Comparison of ENCODE assay signal across 8 mouse cellular contexts in genomic region chrX:8145153-8145991, GRCm38 (mm10). TPM values are rescaled to one million over a fixed set of nuclear protein-coding genes. Genes with fewer than 3 reads are reported as not detected.
A peak's percentile ranks its signal among the peaks of the same experiment; 100 is the strongest.
DNase-seq lines count a peak whose midpoint lies in the region; ATAC-seq lines count a peak whose summit lies in the region.

Gene Rbm3 (minus strand): TSS chrX:8145880.

- peak within 1 kb of the TSS; percentile 65 for H3K4me2 ChIP-seq in hindbrain, embryonic 15.5 days

- H3K36me3 ChIP-seq in hindbrain, embryonic 15.5 days = peaks cover 20% of the 10 kb centered on the region

- ATAC-seq in hindbrain, embryonic 15.5 days (ENCODE audit: low FRiP score, low read depth) = peak; percentile 94

- H3K27me3 ChIP-seq in hindbrain, embryonic 15.5 days = no peaks in the 10 kb centered on the region

- peak within 1 kb of the TSS; percentile 78 for H3K9ac ChIP-seq in hindbrain, embryonic 15.5 days

- H3K4me3 ChIP-seq in hindbrain, embryonic 15.5 days = peak within 1 kb of the TSS; percentile 66

- peak; percentile 92 for DNase-seq in R1 (ENCODE audit: low read depth, low spot score)
- peak; percentile 84 to 90 for DNase-seq in cerebellum, postnatal 25 days
- DNase-seq in frontal cortex, postnatal 36 days (ENCODE audit: low spot score in 2 of 2) = peak; percentile 77 to 88
- DNase-seq in left cerebral cortex, adult 11 months (ENCODE audit: low spot score) = peak; percentile 80
- peak; percentile 89 to 92 for DNase-seq in lung, postnatal 4 days
- peak; percentile 78 for DNase-seq in retina, postnatal 7 days (ENCODE audit: low read depth, low spot score)
- peak; percentile 54 for DNase-seq in urinary bladder, adult 2 months (ENCODE audit: low spot score)

- H3K27ac ChIP-seq in hindbrain, embryonic 15.5 days (replicated peaks) = peak within 1 kb of the TSS; percentile 97

- no peaks in the 10 kb centered on the region for H3K9me3 ChIP-seq in hindbrain, embryonic 15.5 days

- peaks cover 12% of the 10 kb centered on the region for H3K4me1 ChIP-seq in hindbrain, embryonic 15.5 days (replicated peaks)

- WGBS in hindbrain, embryonic 15.5 days = 13% methylated on average over 64 of the region's 65 CpGs

RNA-seq across cellular contexts. Expression of gene Rbm3, which starts in this region (rescaled TPM):
- polyA plus RNA-seq in hindbrain, embryonic 15.5 days (2015; fragmentation: Nextera tagmentation; extraction: Ambion mirVana) = 289 and 303 TPM in 2 replicates
- 281 and 318 TPM in 2 replicates for polyA plus RNA-seq in urinary bladder, adult 2 months (2012; rRNA removed)

Comparison
In these comparisons a context has a peak if more than half of its experiments do, and no peak if none do; other contexts are left out.
1. Peak in every context shown above with its lines: DNase-seq, ATAC-seq, H3K4me3 ChIP-seq and H3K27ac ChIP-seq.